8 mouse cellular contexts compared by ENCODE assay signal in genomic region chr9:44509487-44510354, GRCm38 (mm10). TPM values are rescaled to one million over a fixed set of nuclear protein-coding genes. Genes with fewer than 3 reads are reported as not detected.
A peak's percentile ranks its signal among the peaks of the same experiment; 100 is the strongest.
DNase-seq lines count a peak whose midpoint lies in the region; ATAC-seq and TF ChIP-seq lines count a peak whose summit lies in the region.

No protein-coding gene starts in this region.

- TF ChIP-seq POLR2A in small intestine, adult 2 months (IDR thresholded peaks at IDR 0.05; ENCODE audit: low read depth, low read length): no peak

- peak overlapping the region; percentile 52 for H3K4me3 ChIP-seq in embryonic facial prominence, embryonic 10.5 days
- H3K4me3 ChIP-seq in intestine, embryonic 16.5 days (ENCODE audit: low read length): peak overlapping the region; percentile 45
- H3K4me3 ChIP-seq in limb, embryonic 12.5 days (replicated peaks): peak overlapping the region; percentile 27
- peak overlapping the region; percentile 29 for H3K4me3 ChIP-seq in midbrain, embryonic 12.5 days
- peak overlapping the region; percentile 68 for H3K4me3 ChIP-seq in small intestine, adult 2 months (ENCODE audit: low read depth, low read length)

- peak overlapping the region; percentile 58 for H3K4me2 ChIP-seq in intestine, embryonic 16.5 days (ENCODE audit: low read depth, low read length)
- H3K4me2 ChIP-seq in limb, embryonic 12.5 days: peak overlapping the region; percentile 57
- peak overlapping the region; percentile 50 for H3K4me2 ChIP-seq in midbrain, embryonic 12.5 days (replicated peaks)

- peak overlapping the region; percentile 58 for H3K9ac ChIP-seq in intestine, embryonic 16.5 days (ENCODE audit: low read depth, low read length)
- peak overlapping the region; percentile 51; the same call in 1 of the 2 replicates for H3K9ac ChIP-seq in limb, embryonic 12.5 days (replicated peaks)
- peak overlapping the region; percentile 37; the same call in 1 of the 2 replicates for H3K9ac ChIP-seq in midbrain, embryonic 12.5 days (replicated peaks)

- peaks cover 48% of the 10 kb centered on the region for H3K36me3 ChIP-seq in embryonic facial prominence, embryonic 10.5 days (replicated peaks)
- peaks cover 11% of the 10 kb centered on the region; the same call in 1 of the 2 replicates for H3K36me3 ChIP-seq in intestine, embryonic 16.5 days (ENCODE audit: control insufficient read depth, insufficient read depth, low read length)
- peaks cover 47% of the 10 kb centered on the region for H3K36me3 ChIP-seq in limb, embryonic 12.5 days
- peaks cover 41% of the 10 kb centered on the region for H3K36me3 ChIP-seq in midbrain, embryonic 12.5 days
- H3K36me3 ChIP-seq in small intestine, adult 2 months (ENCODE audit: control insufficient read depth, insufficient read depth, low read length): peaks cover 23% of the 10 kb centered on the region

- H3K27me3 ChIP-seq in embryonic facial prominence, embryonic 10.5 days (replicated peaks; ENCODE audit: low read depth, poor library complexity, severe bottlenecking): peaks cover 13% of the 10 kb centered on the region
- H3K27me3 ChIP-seq in intestine, embryonic 16.5 days (replicated peaks; ENCODE audit: control insufficient read depth, insufficient read depth, low read length): no peaks in the 10 kb centered on the region
- H3K27me3 ChIP-seq in limb, embryonic 12.5 days: peaks cover 12% of the 10 kb centered on the region
- H3K27me3 ChIP-seq in midbrain, embryonic 12.5 days: peaks cover 13% of the 10 kb centered on the region
- no peaks in the 10 kb centered on the region for H3K27me3 ChIP-seq in small intestine, adult 2 months (ENCODE audit: control insufficient read depth, insufficient read depth, low read length)

- TF ChIP-seq CTCF in small intestine, adult 2 months (IDR thresholded peaks at IDR 0.05; ENCODE audit: extremely low read depth, insufficient read length, insufficient replicate concordance, low read depth, low read length): peak; percentile 72; the same call in 1 of the 2 replicates

- WGBS in embryonic facial prominence, embryonic 10.5 days: 15% methylated on average over 27 of the region's 27 CpGs
- 13% methylated on average over 26 of the region's 27 CpGs for WGBS in intestine, embryonic 16.5 days
- 17% methylated on average over 25 of the region's 27 CpGs for WGBS in limb, embryonic 12.5 days
- WGBS in midbrain, embryonic 12.5 days: 12% methylated on average over 24 of the region's 27 CpGs
- WGBS in small intestine, adult 2 months: 8% methylated on average over 26 of the region's 27 CpGs

- no peaks in the 10 kb centered on the region for H3K9me3 ChIP-seq in embryonic facial prominence, embryonic 10.5 days
- H3K9me3 ChIP-seq in intestine, embryonic 16.5 days (ENCODE audit: control insufficient read depth, low read length): no peaks in the 10 kb centered on the region
- H3K9me3 ChIP-seq in limb, embryonic 12.5 days: no peaks in the 10 kb centered on the region
- no peaks in the 10 kb centered on the region for H3K9me3 ChIP-seq in midbrain, embryonic 12.5 days

- peak overlapping the region; percentile 44; the same call in 1 of the 2 replicates for H3K27ac ChIP-seq in embryonic facial prominence, embryonic 10.5 days (replicated peaks)
- H3K27ac ChIP-seq in intestine, embryonic 16.5 days (ENCODE audit: low read length): peak overlapping the region; percentile 1; the same call in 1 of the 2 replicates
- H3K27ac ChIP-seq in limb, embryonic 12.5 days: peak overlapping the region; percentile 53; the same call in 1 of the 2 replicates
- no peak overlapping the region for H3K27ac ChIP-seq in midbrain, embryonic 12.5 days (replicated peaks)
- peak overlapping the region; percentile 54; the same call in 1 of the 2 replicates for H3K27ac ChIP-seq in small intestine, adult 2 months (ENCODE audit: insufficient read depth, low read depth, low read length)

- H3K4me1 ChIP-seq in embryonic facial prominence, embryonic 10.5 days: peaks cover 48% of the 10 kb centered on the region
- peaks cover 39% of the 10 kb centered on the region for H3K4me1 ChIP-seq in intestine, embryonic 16.5 days (ENCODE audit: control insufficient read depth, insufficient read depth, low read length)
- H3K4me1 ChIP-seq in limb, embryonic 12.5 days (replicated peaks): peaks cover 47% of the 10 kb centered on the region
- peaks cover 16% of the 10 kb centered on the region for H3K4me1 ChIP-seq in midbrain, embryonic 12.5 days
- H3K4me1 ChIP-seq in small intestine, adult 2 months (ENCODE audit: control insufficient read depth, insufficient read depth, insufficient read length, low read length): peaks cover 31% of the 10 kb centered on the region

- peak; percentile 57; the same call in 1 of the 2 replicates for ATAC-seq in granulocyte monocyte progenitor cell, adult 5-6 weeks (replicated peaks; ENCODE audit: poor library complexity, severe bottlenecking)
- ATAC-seq in intestine, embryonic 16.5 days: peak; percentile 41
- 0 out of 2 replicates have a peak, but pooled peaks have one; percentile 13 for ATAC-seq in limb, embryonic 12.5 days (ENCODE audit: insufficient number of reproducible peaks, insufficient read depth, low FRiP score, low TSS enrichment, low read depth)
- peak; percentile 47; the same call in 1 of the 2 replicates for ATAC-seq in midbrain, embryonic 12.5 days (ENCODE audit: low FRiP score, low read depth)

- DNase-seq in adrenal gland, postnatal 25 days: peak; percentile 92
- DNase-seq in embryonic facial prominence, embryonic 10.5 days (ENCODE audit: low spot score): peak; percentile 81
- no peak for DNase-seq in MN1 (ENCODE audit: low spot score)

RNA-seq across cellular contexts. Expression of gene Bcl9l, which starts 27.1 kb away (rescaled TPM):
- total RNA-seq in adrenal gland, postnatal 25 days (2021): 56.0 and 82.0 TPM in 2 replicates
- 7.4 and 7.7 TPM in 2 replicates for polyA plus RNA-seq in embryonic facial prominence, embryonic 10.5 days (2016; fragmentation: Nextera tagmentation; extraction: Ambion mirVana)
- 8.7 and 13.0 TPM in 2 replicates for total RNA-seq in granulocyte monocyte progenitor cell, adult 5-6 weeks (2014; fragmentation: Nextera tagmentation)
- 1.6 and 2.6 TPM in 2 replicates for total RNA-seq in granulocyte monocyte progenitor cell, adult 5-6 weeks (2017)
- 5.1 and 5.9 TPM in 2 replicates for polyA plus RNA-seq in intestine, embryonic 16.5 days (2015; fragmentation: Nextera tagmentation; extraction: Ambion mirVana)
- 14.3 and 17.3 TPM in 2 replicates for polyA plus RNA-seq in limb, embryonic 12.5 days (2016; fragmentation: Nextera tagmentation; extraction: Ambion mirVana)
- 10.2 and 10.4 TPM in 2 replicates for polyA plus RNA-seq in midbrain, embryonic 12.5 days (2016; fragmentation: Nextera tagmentation; extraction: Ambion mirVana)
- 21.8 and 28.1 TPM in 2 replicates for polyA plus RNA-seq in small intestine, adult 2 months (2012; rRNA removed)

RNA-seq across cellular contexts. Expression of gene Cxcr5, which starts 52.0 kb away (rescaled TPM):
- total RNA-seq in adrenal gland, postnatal 25 days (2021): 0.18 TPM in 1 of 2 replicates, not detected in the other
- polyA plus RNA-seq in embryonic facial prominence, embryonic 10.5 days (2016; fragmentation: Nextera tagmentation; extraction: Ambion mirVana): not detected in 2 replicates
- total RNA-seq in granulocyte monocyte progenitor cell, adult 5-6 weeks (2014; fragmentation: Nextera tagmentation): not detected in 2 replicates
- total RNA-seq in granulocyte monocyte progenitor cell, adult 5-6 weeks (2017): not detected in 2 replicates
- polyA plus RNA-seq in intestine, embryonic 16.5 days (2015; fragmentation: Nextera tagmentation; extraction: Ambion mirVana): 1.1 TPM in 2 replicates
- not detected in 2 replicates for polyA plus RNA-seq in limb, embryonic 12.5 days (2016; fragmentation: Nextera tagmentation; extraction: Ambion mirVana)
- not detected in 2 replicates for polyA plus RNA-seq in midbrain, embryonic 12.5 days (2016; fragmentation: Nextera tagmentation; extraction: Ambion mirVana)
- polyA plus RNA-seq in small intestine, adult 2 months (2012; rRNA removed): 2.0 and 5.7 TPM in 2 replicates

RNA-seq across cellular contexts. Expression of gene Upk2, which starts 54.9 kb away (rescaled TPM):
- total RNA-seq in adrenal gland, postnatal 25 days (2021): not detected in 2 replicates
- 0.41 and 0.59 TPM in 2 replicates for polyA plus RNA-seq in embryonic facial prominence, embryonic 10.5 days (2016; fragmentation: Nextera tagmentation; extraction: Ambion mirVana)
- not detected in 2 replicates for total RNA-seq in granulocyte monocyte progenitor cell, adult 5-6 weeks (2014; fragmentation: Nextera tagmentation)
- not detected in 2 replicates for total RNA-seq in granulocyte monocyte progenitor cell, adult 5-6 weeks (2017)
- 0.61 and 0.80 TPM in 2 replicates for polyA plus RNA-seq in intestine, embryonic 16.5 days (2015; fragmentation: Nextera tagmentation; extraction: Ambion mirVana)
- 0.31 and 0.65 TPM in 2 replicates for polyA plus RNA-seq in limb, embryonic 12.5 days (2016; fragmentation: Nextera tagmentation; extraction: Ambion mirVana)
- polyA plus RNA-seq in midbrain, embryonic 12.5 days (2016; fragmentation: Nextera tagmentation; extraction: Ambion mirVana): not detected in 2 replicates
- polyA plus RNA-seq in small intestine, adult 2 months (2012; rRNA removed): 1.4 TPM in 2 replicates
